Mouse (Mus musculus) forebrain, embryonic 12.5 days (tissue): ENCODE results near the gene Ethe1. TPM values are rescaled to one million over a fixed set of nuclear protein-coding genes. Genes with fewer than 3 reads are reported as not detected.

Experiments
- ATAC-seq: fragments of 200-750 bp; cut with Nextera tagmentation; 2 replicates; pipeline ENCODE4 v1.8.0; 2017; ENCODE audit warnings: moderate TSS enrichment; ENCODE audit not compliant: low FRiP score
- H3K27ac ChIP-seq: fragments of 300-500 bp; sonication (generic); 2 replicates; pipeline ENCODE4 v1.5.1; 2016; ENCODE audit warnings: mild to moderate bottlenecking
- H3K27me3 ChIP-seq: fragments of 300-500 bp; sonication (generic); 2 replicates; pipeline ENCODE4 v1.6.1; 2016; ENCODE audit warnings: mild to moderate bottlenecking
- H3K36me3 ChIP-seq: fragments of 300-500 bp; sonication (generic); replicated peaks from 2 replicates; pipeline ENCODE4 v1.6.1; 2016; ENCODE audit warnings: mild to moderate bottlenecking
- H3K4me1 ChIP-seq: fragments of 300-500 bp; sonication (generic); 2 replicates; pipeline ENCODE4 v1.6.1; 2016
- H3K4me2 ChIP-seq: fragments of 300-500 bp; sonication (generic); 2 replicates; pipeline ENCODE4 v1.6.1; 2016; ENCODE audit warnings: mild to moderate bottlenecking, moderate library complexity
- H3K4me3 ChIP-seq: fragments of 300-500 bp; sonication (generic); replicated peaks from 2 replicates; pipeline ENCODE4 v1.5.1; 2016; ENCODE audit warnings: mild to moderate bottlenecking
- H3K9ac ChIP-seq: fragments of 300-500 bp; sonication (generic); 2 replicates; pipeline ENCODE4 v1.6.1; 2016; ENCODE audit warnings: mild to moderate bottlenecking
- H3K9me3 ChIP-seq: fragments of 300-500 bp; sonication (generic); 2 replicates; pipeline ENCODE4 v1.6.1; 2016
- WGBS: fragments of 180-500 bp; shearing (Covaris S2); methylation state at CpG from one replicate; pipeline ENCODE4 v1.1.7; 2016; 5-methylcytosine and 5-hydroxymethylcytosine counted together
- polyA plus RNA-seq: library from polyadenylated mRNA; unstranded; fragments of >200 nt; fragmentation: Nextera tagmentation; extraction: Ambion mirVana; gene quantifications from 2 replicates; pipeline ENCODE4 v1.2.1, GENCODE M21; 2016

The Ethe1 gene
- polyA plus RNA-seq, 1 experiment from 2014 or later, result 15.3 TPM

- 84% methylated on average over 7 of the region's 7 CpGs for WGBS
- no peaks in the 10 kb centered on the region for H3K36me3 ChIP-seq
- H3K4me1 ChIP-seq, result no peaks in the 10 kb centered on the region
- H3K27me3 ChIP-seq, result peaks cover 5% of the 10 kb centered on the region; the same call in 1 of the 2 replicates
- H3K27ac ChIP-seq, result no peak overlapping the region
- H3K9me3 ChIP-seq, result no peaks in the 10 kb centered on the region
- H3K4me3 ChIP-seq, result no peak overlapping the region
- H3K4me2 ChIP-seq, result no peak overlapping the region
- ATAC-seq, result no peak
- H3K9ac ChIP-seq, result no peak overlapping the region
Observed at GRCm38 (mm10) chr7:24646486-24646885, 59.1 kb downstream of the Ethe1 start.

GRCm38 (mm10) chr7:24653681-24654080 is 66.3 kb downstream of the Ethe1 start:
- no peak for ATAC-seq
- H3K27me3 ChIP-seq, result no peaks in the 10 kb centered on the region
- H3K4me1 ChIP-seq, result no peaks in the 10 kb centered on the region

More at GRCm38 (mm10) chr7:24653681-24654080, 66.3 kb downstream of the Ethe1 start:
- Histone ChIP-seq H3K4me2 (no peak overlapping the region), H3K4me3 (no peak overlapping the region), H3K9ac (no peak overlapping the region), H3K9me3 (no peaks in the 10 kb centered on the region), H3K36me3 (no peaks in the 10 kb centered on the region), H3K27ac (no peak overlapping the region)
- WGBS, result 30% methylated on average over 7 of the region's 7 CpGs

Other genes starting within 250 kb of the Ethe1 start
- gene Lypd5, start 238.3 kb upstream of the Ethe1 start, polyA plus RNA-seq, result not detected in 2 replicates
- gene Kcnn4, start 217.3 kb upstream of the Ethe1 start, polyA plus RNA-seq, result 1.1 and 1.4 TPM in 2 replicates
- 25.6 and 29.1 TPM in 2 replicates for gene Smg9, start 187.9 kb upstream of the Ethe1 start, polyA plus RNA-seq
- not detected in 2 replicates for gene Irgc1, start 135.2 kb upstream of the Ethe1 start, polyA plus RNA-seq
- gene Plaur, start 125.1 kb upstream of the Ethe1 start, polyA plus RNA-seq, result 1.0 and 1.2 TPM in 2 replicates
- gene Cadm4, start 105.5 kb upstream of the Ethe1 start, polyA plus RNA-seq, result 32.1 and 38.3 TPM in 2 replicates
- gene Zfp428, start 80.5 kb upstream of the Ethe1 start, polyA plus RNA-seq, result 170 and 182 TPM in 2 replicates
- gene AC161166.1, start 75.1 kb upstream of the Ethe1 start, polyA plus RNA-seq, result 1.6 and 1.7 TPM in 2 replicates
- 24.7 and 25.2 TPM in 2 replicates for gene Irgq, start 56.9 kb upstream of the Ethe1 start, polyA plus RNA-seq
- not detected in 2 replicates for gene Pinlyp, start 41.4 kb upstream of the Ethe1 start, polyA plus RNA-seq
- 105 and 107 TPM in 2 replicates for gene Xrcc1, start 41.3 kb upstream of the Ethe1 start, polyA plus RNA-seq
- gene Zfp575, start 98 bp downstream of the Ethe1 start, polyA plus RNA-seq, result 3.1 and 3.5 TPM in 2 replicates
- gene Phldb3, start 23.2 kb downstream of the Ethe1 start, polyA plus RNA-seq, result not detected in 2 replicates
- 0.42 and 0.56 TPM in 2 replicates for gene Lypd3, start 49.0 kb downstream of the Ethe1 start, polyA plus RNA-seq
- gene Tex101, start 89.1 kb downstream of the Ethe1 start, polyA plus RNA-seq, result not detected in 2 replicates
- not detected in 2 replicates for gene BC049730, start 121.7 kb downstream of the Ethe1 start, polyA plus RNA-seq
- not detected in 2 replicates for gene Gm4763, start 139.4 kb downstream of the Ethe1 start, polyA plus RNA-seq
- gene Cd177, start 172.8 kb downstream of the Ethe1 start, polyA plus RNA-seq, result 0.20 TPM in 1 of 2 replicates, not detected in the other
- gene Ceacam10, start 189.7 kb downstream of the Ethe1 start, polyA plus RNA-seq, result 0.36 TPM in 1 of 2 replicates, not detected in the other